In genomic region chr11:61162776-61163175, GRCm38 (mm10) we compare ENCODE assay signal across 36 mouse cellular contexts. TPM values are rescaled to one million over a fixed set of nuclear protein-coding genes. Genes with fewer than 3 reads are reported as not detected.
"Had no signal": no experiment of that assay in that cellular context is flagged by ENCODE, and none has a peak within 500 bp of the region (broad histone marks: within the 10 kb centered on the region; RNA-seq: fewer than 3 reads in every experiment).

No protein-coding gene starts in this region.

- H3K27ac ChIP-seq: heart, embryonic 13.5 days; heart, embryonic 15.5 days; hindbrain, embryonic 10.5 days; hindbrain, embryonic 12.5 days; hindbrain, embryonic 13.5 days; hindbrain, embryonic 14.5 days; hindbrain, embryonic 15.5 days; hindbrain, postnatal 0 days; intestine, embryonic 15.5 days; kidney, embryonic 15.5 days; kidney, postnatal 0 days; layer of hippocampus, adult 2 months; left cerebral cortex, adult 2 months had no signal

- H3K27me3 ChIP-seq: heart, embryonic 12.5 days; heart, embryonic 13.5 days; heart, embryonic 15.5 days; hindbrain, embryonic 12.5 days; hindbrain, embryonic 13.5 days; hindbrain, embryonic 15.5 days; intestine, embryonic 15.5 days; kidney, embryonic 15.5 days had no signal

- H3K9ac ChIP-seq: heart, embryonic 12.5 days; heart, embryonic 13.5 days; heart, embryonic 15.5 days; hindbrain, embryonic 12.5 days; hindbrain, embryonic 13.5 days; hindbrain, embryonic 14.5 days; hindbrain, embryonic 15.5 days; intestine, embryonic 15.5 days; kidney, embryonic 15.5 days had no signal

- DNase-seq: heart, postnatal 10 days; heart, postnatal 14 days; heart, postnatal 36 days; kidney, adult 11 months; kidney, adult 18-20 months; kidney, adult 2 months; kidney, adult 8-10 months; kidney, adult 9 months; kidney, postnatal 10 days; kidney, postnatal 14 days; kidney, postnatal 25 days; kidney, postnatal 36 days; kidney, postnatal 4 days; layer of hippocampus, adult 9-11 months; layer of hippocampus, postnatal 36 days had no signal

- H3K9me3 ChIP-seq: heart, embryonic 12.5 days; heart, embryonic 13.5 days; heart, embryonic 15.5 days; hindbrain, embryonic 10.5 days; hindbrain, embryonic 12.5 days; hindbrain, embryonic 13.5 days; hindbrain, embryonic 15.5 days; intestine, embryonic 15.5 days; kidney, embryonic 15.5 days had no signal

- H3K4me3 ChIP-seq: heart, embryonic 12.5 days; heart, embryonic 13.5 days; heart, embryonic 15.5 days; hindbrain, embryonic 10.5 days; hindbrain, embryonic 12.5 days; hindbrain, embryonic 13.5 days; hindbrain, embryonic 15.5 days; intestine, embryonic 15.5 days; kidney, embryonic 15.5 days; layer of hippocampus, adult 2 months; left cerebral cortex, adult 2 months had no signal

- H3K4me1 ChIP-seq: heart, embryonic 15.5 days; hindbrain, embryonic 10.5 days; hindbrain, embryonic 12.5 days; kidney, embryonic 15.5 days had no signal

RNA-seq across cellular contexts. Expression of gene Aldh3a1, which starts 44.6 kb away (rescaled TPM):
- total RNA-seq: hematopoietic stem cell, adult 5-6 weeks had no signal
- polyA plus RNA-seq: heart, embryonic 11.5 days; heart, embryonic 12.5 days; hindbrain, embryonic 10.5 days; hindbrain, embryonic 11.5 days; hindbrain, embryonic 12.5 days; hindbrain, embryonic 13.5 days; hindbrain, embryonic 14.5 days; inflammation-experienced regulatory T-cells, adult 6 months; intestine, embryonic 14.5 days; intestine, embryonic 15.5 days; kidney, embryonic 14.5 days; kidney, embryonic 16.5 days; kidney, postnatal 0 days had no signal
